Mouse (Mus musculus) c-Kit-negative CD71-positive TER-119-positive erythroid progenitor cells, embryonic 14.5 days (primary cell): ENCODE results near the gene Gm42674.

Experiments used
- DNase-seq: peaks from one replicate; pipeline ENCODE4 v3.0.0-alpha.2; 2013; ENCODE audit warnings: low read depth, low spot score

Gm42674 gene

GRCm38 (mm10) chr3:90598212-90598611 is 3.5 kb upstream of the Gm42674 start:
- no peak for DNase-seq

GRCm38 (mm10) chr3:90599401-90599800 is 2.3 kb upstream of the Gm42674 start:
- no peak for DNase-seq

- DNase-seq, result no peak
Measured at GRCm38 (mm10) chr3:90600036-90600435, 1.7 kb upstream of the Gm42674 start.

GRCm38 (mm10) chr3:90600458-90601195 is 1.1 kb upstream of the Gm42674 start:
- no peak for DNase-seq

GRCm38 (mm10) chr3:90603623-90604022 is 1.9 kb downstream of the Gm42674 start, which contains the start of gene S100a4:
Gene S100a4 (plus strand): TSS chr3:90603771.
- DNase-seq, result no peak

GRCm38 (mm10) chr3:90604416-90604815 is 2.7 kb downstream of the Gm42674 start:
- no peak for DNase-seq

GRCm38 (mm10) chr3:90605049-90605448 is 3.3 kb downstream of the Gm42674 start:
- DNase-seq, result no peak

GRCm38 (mm10) chr3:90605736-90606135 is 4.0 kb downstream of the Gm42674 start:
- DNase-seq, result no peak

GRCm38 (mm10) chr3:90606185-90606584 is 4.5 kb downstream of the Gm42674 start:
- no peak for DNase-seq

- DNase-seq, result no peak
Measured at GRCm38 (mm10) chr3:90607361-90607760, 5.7 kb downstream of the Gm42674 start.

GRCm38 (mm10) chr3:90608223-90608622 is 6.5 kb downstream of the Gm42674 start, which contains the start of gene S100a5:
Gene S100a5 (plus strand): TSS chr3:90608523.
- DNase-seq, result no peak

- DNase-seq, result no peak
Measured at GRCm38 (mm10) chr3:90609102-90609501, 7.4 kb downstream of the Gm42674 start.

- no peak for DNase-seq
Measured at GRCm38 (mm10) chr3:90611494-90611893, 9.8 kb downstream of the Gm42674 start.

GRCm38 (mm10) chr3:90612061-90612460 is 10.4 kb downstream of the Gm42674 start:
- no peak for DNase-seq

- DNase-seq, result no peak
Measured at GRCm38 (mm10) chr3:90612728-90613291, 11.1 kb downstream of the Gm42674 start, which contains the start of gene S100a6. Gene S100a6 (plus strand): TSS chr3:90612882.

- no peak for DNase-seq
Measured at GRCm38 (mm10) chr3:90613461-90614147, 11.9 kb downstream of the Gm42674 start.

- no peak for DNase-seq
Measured at GRCm38 (mm10) chr3:90614148-90614530, 12.4 kb downstream of the Gm42674 start.

GRCm38 (mm10) chr3:90614611-90615251 is 13.0 kb downstream of the Gm42674 start:
- no peak for DNase-seq

GRCm38 (mm10) chr3:90615415-90615814 is 13.7 kb downstream of the Gm42674 start:
- no peak for DNase-seq

GRCm38 (mm10) chr3:90615911-90616310 is 14.2 kb downstream of the Gm42674 start:
- no peak for DNase-seq

- no peak for DNase-seq
Measured at GRCm38 (mm10) chr3:90617586-90617985, 15.9 kb downstream of the Gm42674 start.

GRCm38 (mm10) chr3:90621552-90621951 is 19.8 kb downstream of the Gm42674 start:
- DNase-seq, result no peak
